Mouse (Mus musculus): ENCODE measurements around the gene Slc1a2.

Slc1a2 gene

DNA sequence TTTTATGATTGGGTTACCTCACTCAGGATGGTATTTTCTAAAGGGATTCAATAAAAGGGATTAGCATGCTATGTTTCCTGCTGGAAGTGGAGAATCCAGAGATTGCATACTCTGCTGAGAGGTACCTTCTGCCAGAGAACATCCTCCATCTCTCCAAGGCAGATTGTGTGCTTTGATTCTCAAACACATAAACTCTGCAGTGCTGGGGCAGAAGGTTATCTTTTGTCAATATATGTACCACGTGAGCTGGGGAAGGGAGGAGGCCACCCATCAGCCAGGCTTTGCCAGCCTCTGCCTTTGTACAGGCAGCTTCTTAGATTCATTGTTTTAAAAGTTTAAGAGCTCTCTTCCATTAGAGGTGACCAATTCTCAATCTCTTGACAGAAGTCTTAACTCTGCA is 57.3 kb downstream of the Slc1a2 start:
- DNase-seq = no peak

- no peak for DNase-seq
These were observed 63.4 kb downstream of the Slc1a2 start for GRCm38 (mm10) chr2:102721859-102722258.

DNA sequence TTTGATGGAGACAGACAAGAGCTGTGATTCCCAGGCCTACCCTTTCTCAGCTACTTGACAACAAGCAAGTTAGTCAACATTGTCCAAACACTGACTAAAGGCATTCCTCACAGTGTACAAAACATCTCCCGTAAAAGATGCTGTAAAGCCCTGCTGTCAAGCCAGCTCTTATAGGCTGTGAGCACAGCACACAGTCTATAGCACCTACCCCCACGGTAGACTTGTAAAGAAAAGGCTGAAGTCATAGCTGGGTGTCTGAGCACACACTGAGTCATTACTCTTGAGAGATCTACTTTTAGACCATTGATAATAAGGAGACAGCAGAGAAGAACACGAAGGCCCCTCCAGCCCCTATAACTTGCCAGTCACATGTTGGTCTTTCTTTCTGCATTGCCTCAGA is 66.6 kb downstream of the Slc1a2 start:
- DNase-seq = no peak

- no peak for DNase-seq
These were observed 71.9 kb downstream of the Slc1a2 start for GRCm38 (mm10) chr2:102730386-102730785.

DNA sequence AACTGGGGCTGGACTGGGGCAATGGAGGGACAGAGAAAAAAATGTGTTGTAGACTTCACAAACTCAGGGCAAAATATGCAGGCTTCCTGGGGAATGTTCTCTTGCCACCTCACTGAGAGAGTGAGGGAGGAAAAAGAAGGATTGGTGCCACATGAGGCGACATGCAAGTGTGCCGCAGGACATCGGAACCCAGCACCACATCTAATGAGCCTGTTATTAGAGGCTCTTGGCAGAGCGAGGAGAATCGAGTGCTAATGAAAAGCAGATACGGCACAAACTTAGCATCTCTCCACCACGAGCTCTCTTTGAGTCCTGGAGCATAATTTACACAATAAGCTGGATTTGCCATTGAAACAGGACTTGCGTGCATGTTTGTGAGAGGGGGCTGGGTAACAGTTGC is 72.3 kb downstream of the Slc1a2 start:
- no peak for DNase-seq

GRCm38 (mm10) chr2:102733128-102733527 is 74.7 kb downstream of the Slc1a2 start:
- no peak for DNase-seq

GRCm38 (mm10) chr2:102734055-102734454 is 75.6 kb downstream of the Slc1a2 start:
- DNase-seq = no peak

DNA sequence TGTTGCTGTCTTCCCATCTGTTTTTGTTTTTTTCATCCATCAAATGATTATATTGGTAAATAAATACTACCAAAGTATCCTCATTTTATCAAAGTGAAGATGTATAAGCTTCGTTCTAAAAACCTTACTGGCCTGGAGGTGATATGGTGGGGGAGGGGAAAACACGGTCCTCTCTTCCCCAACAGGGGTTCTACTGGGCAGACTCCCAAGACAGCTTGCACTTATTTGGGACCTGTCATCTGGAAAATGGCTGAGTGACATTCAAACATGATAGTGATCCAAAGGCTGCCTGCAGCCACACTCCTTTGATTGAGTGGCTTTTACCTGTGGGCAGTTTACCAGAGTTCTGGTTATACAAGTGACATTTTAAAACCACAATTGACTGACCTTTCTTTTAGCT is 76.6 kb downstream of the Slc1a2 start:
- no peak for DNase-seq

DNA sequence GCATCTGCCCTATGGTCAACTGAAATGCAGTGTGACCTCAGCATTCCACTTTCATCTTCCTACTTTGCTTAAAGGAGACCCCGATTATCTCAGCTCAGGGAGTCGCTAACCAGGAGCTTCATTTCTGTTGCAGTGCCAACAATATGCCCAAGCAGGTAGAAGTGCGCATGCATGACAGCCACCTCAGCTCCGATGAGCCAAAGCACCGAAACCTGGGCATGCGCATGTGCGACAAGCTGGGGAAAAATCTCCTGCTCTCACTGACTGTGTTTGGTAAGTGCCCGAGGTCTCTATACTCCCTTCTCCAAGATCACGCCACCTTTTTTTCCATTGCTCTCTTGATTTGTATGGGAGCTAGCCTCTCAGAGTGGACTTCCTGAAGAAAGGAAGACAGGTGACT is 77.4 kb downstream of the Slc1a2 start:
- DNase-seq = peak; percentile 35 to 60

DNA sequence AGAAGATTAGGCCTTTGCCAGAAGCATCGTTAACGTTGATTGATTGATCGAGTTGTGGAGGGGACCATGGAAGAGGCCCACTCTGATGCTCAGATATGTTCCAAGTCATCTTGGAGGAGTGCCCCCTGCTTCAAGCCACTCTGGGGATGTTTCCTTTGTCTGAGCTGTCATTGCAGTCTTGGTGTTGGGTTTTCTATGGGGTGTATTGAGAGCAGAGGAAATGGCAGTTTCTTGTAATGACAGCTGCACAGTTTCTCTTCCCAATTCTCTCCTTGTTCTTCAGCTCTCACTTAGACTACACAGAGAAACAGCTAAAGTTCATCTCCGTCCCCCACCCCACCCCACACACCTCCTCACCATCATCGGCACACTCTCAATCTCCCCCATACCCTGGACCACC is 78.0 kb downstream of the Slc1a2 start:
- DNase-seq = no peak

GRCm38 (mm10) chr2:102738852-102739251 is 80.4 kb downstream of the Slc1a2 start:
- DNase-seq = no peak

GRCm38 (mm10) chr2:102742685-102743084 is 84.2 kb downstream of the Slc1a2 start:
- peak; percentile 53 to 70 for DNase-seq

- peak in 1 of 2 experiments; percentile 52 for DNase-seq
These were observed 85.6 kb downstream of the Slc1a2 start for GRCm38 (mm10) chr2:102743918-102744696.

DNA sequence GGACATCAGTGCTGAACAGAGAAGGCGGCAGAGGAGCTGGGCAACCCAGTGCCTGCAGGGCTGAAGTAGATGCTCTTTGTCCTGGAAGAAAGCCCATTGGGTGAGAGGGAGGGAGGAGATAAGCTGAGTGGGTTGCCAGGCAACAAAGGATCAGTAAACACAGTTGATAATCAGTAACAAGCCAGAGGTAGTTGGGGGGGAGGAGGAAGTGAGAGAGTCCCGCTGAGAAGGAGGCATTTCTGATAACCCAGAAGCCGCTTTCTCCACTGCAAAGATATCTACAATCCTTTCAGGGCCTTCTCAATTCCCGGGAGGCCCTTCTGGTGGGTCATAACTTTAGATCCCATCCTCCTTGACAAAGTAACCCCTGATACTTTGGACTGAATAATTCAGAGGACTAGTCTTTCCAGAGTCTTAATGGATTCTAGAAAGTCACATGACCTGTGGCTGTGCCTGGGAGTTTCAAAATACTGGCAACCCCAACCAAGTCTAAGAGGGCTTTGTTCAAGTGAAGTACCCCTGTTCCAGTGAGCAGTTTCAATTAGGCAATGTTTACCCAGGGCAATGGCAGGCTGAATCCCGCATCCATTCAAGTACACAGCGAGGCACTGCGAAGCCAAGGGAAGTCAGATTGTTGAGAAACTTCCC is 86.9 kb downstream of the Slc1a2 start:
- DNase-seq = peak; percentile 15 to 29

DNA sequence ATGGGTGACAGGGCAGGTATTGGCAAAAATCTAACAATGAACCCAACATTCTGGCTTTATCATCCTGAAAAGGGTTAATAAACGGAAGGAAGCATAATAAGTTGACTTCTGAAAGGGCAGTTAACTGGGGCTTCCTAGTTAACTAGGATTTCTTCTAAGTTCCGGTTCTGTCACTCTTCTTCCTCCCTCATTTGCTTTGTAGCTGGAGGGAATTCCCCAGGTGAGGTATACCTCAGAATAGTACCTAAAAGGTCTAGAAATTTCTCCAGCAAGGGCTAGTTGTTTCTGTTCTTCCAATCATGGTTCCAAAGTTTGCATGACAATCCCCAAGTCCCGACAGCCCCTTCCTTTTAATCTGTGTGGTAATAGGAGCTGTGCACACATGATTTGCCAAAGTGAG is 89.3 kb downstream of the Slc1a2 start:
- no peak for DNase-seq

GRCm38 (mm10) chr2:102749926-102750325 is 91.5 kb downstream of the Slc1a2 start:
- DNase-seq = no peak

DNA sequence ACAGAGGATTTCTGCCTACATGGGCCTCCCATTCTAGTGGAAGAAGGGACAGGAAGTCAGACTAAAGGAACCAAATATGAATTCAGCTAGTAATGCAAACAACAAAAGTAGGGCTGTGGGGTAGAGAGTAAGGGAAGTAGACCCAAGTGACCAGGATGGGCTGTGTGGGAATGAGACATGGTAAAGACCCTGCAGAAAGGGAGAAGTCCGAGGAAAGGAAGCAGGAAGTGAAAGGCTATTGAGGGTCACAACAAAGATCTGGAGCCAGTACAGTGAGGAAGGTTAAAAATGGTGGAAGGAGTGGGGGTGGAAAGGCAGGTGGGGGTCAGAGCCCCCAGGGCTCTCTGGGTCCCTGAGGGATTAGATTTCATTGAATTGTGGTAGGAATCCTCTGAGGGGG is 93.4 kb downstream of the Slc1a2 start:
- DNase-seq = no peak

GRCm38 (mm10) chr2:102757241-102757860 is 98.9 kb downstream of the Slc1a2 start:
- peak; percentile 34 to 41 for DNase-seq

GRCm38 (mm10) chr2:102759479-102759878 is 101.0 kb downstream of the Slc1a2 start:
- DNase-seq = no peak

DNA sequence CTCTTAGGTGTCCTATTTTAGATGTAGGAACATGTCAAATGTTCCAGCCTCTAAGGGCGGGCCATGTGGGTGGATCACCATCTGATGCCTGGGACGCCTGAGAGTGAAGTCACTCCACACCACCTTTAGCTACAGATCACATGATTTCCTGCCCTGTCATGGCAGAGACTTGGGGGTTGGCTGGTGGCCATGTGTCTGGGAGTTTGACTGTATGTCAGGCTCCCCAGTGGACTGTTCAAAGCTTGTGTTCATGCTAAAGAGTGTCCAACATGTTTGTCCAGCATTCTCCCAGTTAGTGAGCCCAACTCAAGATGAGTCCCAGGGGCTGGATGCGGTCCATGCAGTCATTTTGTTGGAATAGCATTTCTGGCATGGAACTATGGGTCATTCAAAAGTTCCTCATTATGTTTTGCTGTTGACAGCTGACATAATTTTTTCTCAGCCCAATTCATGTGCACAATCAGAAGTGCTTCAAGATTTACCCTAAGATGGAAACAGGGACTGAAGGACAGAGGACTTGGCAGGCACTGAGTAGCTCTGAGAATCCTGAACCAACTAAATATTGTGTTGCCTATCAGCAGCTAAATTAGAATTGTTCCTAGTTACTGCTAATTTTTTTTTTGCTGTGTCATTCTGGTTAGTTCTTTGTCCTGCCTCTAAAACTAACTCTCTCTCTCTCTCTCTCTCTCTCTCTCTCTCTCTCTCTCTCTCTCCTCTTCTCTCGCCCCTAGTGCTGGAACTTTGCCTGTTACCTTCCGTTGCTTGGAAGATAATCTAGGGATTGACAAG is 102.0 kb downstream of the Slc1a2 start:
- DNase-seq = peak in 1 of 2 experiments; percentile 34

GRCm38 (mm10) chr2:102763176-102763575 is 104.7 kb downstream of the Slc1a2 start:
- DNase-seq = no peak

DNA sequence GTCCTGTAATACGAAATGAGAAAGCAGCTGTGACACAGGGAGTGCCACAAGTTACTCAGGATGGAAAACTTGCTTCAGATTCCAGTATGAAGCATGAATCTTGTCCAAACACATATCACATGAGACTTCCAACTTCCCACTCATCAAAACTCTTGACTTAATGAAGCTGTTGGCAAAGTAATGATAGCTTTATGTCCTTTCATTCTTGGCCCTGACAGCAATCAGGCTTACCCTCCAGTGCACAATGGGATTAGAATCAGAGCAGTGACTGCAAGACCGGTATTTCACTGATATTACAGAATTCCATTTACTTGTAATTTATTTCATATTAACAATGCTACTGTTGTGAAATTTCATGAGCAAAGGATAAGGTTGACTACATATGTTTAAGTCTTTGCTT is 105.5 kb downstream of the Slc1a2 start:
- DNase-seq = no peak
